Mouse (Mus musculus): Measurements from ENCODE around the gene Pdxdc1.

Pdxdc1 gene

GRCm38 (mm10) chr16:13819806-13820500, 83.0 kb downstream of the Pdxdc1 start:
- H3K27me3 ChIP-seq (ENCODE audit: insufficient read depth, low read length): no peaks in the 10 kb centered on the region
- peak overlapping the region; percentile 91 for H3K4me3 ChIP-seq (replicated peaks; ENCODE audit: low read length)
- peaks cover 73% of the 10 kb centered on the region for H3K4me1 ChIP-seq (replicated peaks; ENCODE audit: low read depth, low read length)
- H3K9me3 ChIP-seq (ENCODE audit: low read length): no peaks in the 10 kb centered on the region
- TF ChIP-seq CTCF (conservative IDR thresholded peaks at IDR 0.05; ENCODE audit: low read length) (no peak), NANOG (IDR thresholded peaks at IDR 0.05; ENCODE audit: borderline replicate concordance, low read length) (no peak), POU5F1 (IDR thresholded peaks at IDR 0.05; ENCODE audit: borderline replicate concordance, low read length) (no peak)
- peaks cover 31% of the 10 kb centered on the region for H3K36me3 ChIP-seq (ENCODE audit: insufficient read depth, low read length)

- Histone ChIP-seq H3K36me3 (ENCODE audit: insufficient read depth, low read length) (peaks cover 35% of the 10 kb centered on the region), H3K9me3 (ENCODE audit: low read length) (no peaks in the 10 kb centered on the region), H3K4me1 (replicated peaks; ENCODE audit: low read depth, low read length) (peaks cover 75% of the 10 kb centered on the region), H3K27me3 (ENCODE audit: insufficient read depth, low read length) (no peaks in the 10 kb centered on the region), H3K4me3 (replicated peaks; ENCODE audit: low read length) (peak overlapping the region; percentile 91)
- TF ChIP-seq POU5F1 (IDR thresholded peaks at IDR 0.05; ENCODE audit: borderline replicate concordance, low read length) (no peak), CTCF (conservative IDR thresholded peaks at IDR 0.05; ENCODE audit: low read length) (no peak), NANOG (IDR thresholded peaks at IDR 0.05; ENCODE audit: borderline replicate concordance, low read length) (no peak)
Observed at GRCm38 (mm10) chr16:13819394-13819743, 83.6 kb downstream of the Pdxdc1 start.

- H3K36me3 ChIP-seq (ENCODE audit: insufficient read depth, low read length): peaks cover 37% of the 10 kb centered on the region
- H3K4me1 ChIP-seq (replicated peaks; ENCODE audit: low read depth, low read length): peaks cover 74% of the 10 kb centered on the region
- peak within 1 kb of the TSS; percentile 91 for H3K4me3 ChIP-seq (replicated peaks; ENCODE audit: low read length)
- H3K9me3 ChIP-seq (ENCODE audit: low read length): no peaks in the 10 kb centered on the region
- no peaks in the 10 kb centered on the region for H3K27me3 ChIP-seq (ENCODE audit: insufficient read depth, low read length)
- TF ChIP-seq POU5F1 (IDR thresholded peaks at IDR 0.05; ENCODE audit: borderline replicate concordance, low read length) (no peak), NANOG (IDR thresholded peaks at IDR 0.05; ENCODE audit: borderline replicate concordance, low read length) (no peak), CTCF (conservative IDR thresholded peaks at IDR 0.05; ENCODE audit: low read length) (no peak)
Observed at GRCm38 (mm10) chr16:13818560-13819393, 84.2 kb downstream of the Pdxdc1 start, which contains the start of gene Ntan1. TSS of gene Ntan1 (plus strand) at chr16:13818845.

- Histone ChIP-seq H3K4me3 (replicated peaks; ENCODE audit: low read length) (no peak overlapping the region), H3K4me1 (replicated peaks; ENCODE audit: low read depth, low read length) (peaks cover 69% of the 10 kb centered on the region), H3K27me3 (ENCODE audit: insufficient read depth, low read length) (no peaks in the 10 kb centered on the region), H3K36me3 (ENCODE audit: insufficient read depth, low read length) (peaks cover 90% of the 10 kb centered on the region), H3K9me3 (ENCODE audit: low read length) (no peaks in the 10 kb centered on the region)
- TF ChIP-seq POU5F1 (IDR thresholded peaks at IDR 0.05; ENCODE audit: borderline replicate concordance, low read length) (no peak), CTCF (conservative IDR thresholded peaks at IDR 0.05; ENCODE audit: low read length) (no peak), NANOG (IDR thresholded peaks at IDR 0.05; ENCODE audit: borderline replicate concordance, low read length) (no peak)
Observed at GRCm38 (mm10) chr16:13813200-13813599, 89.7 kb downstream of the Pdxdc1 start.

- no peaks in the 10 kb centered on the region for H3K27me3 ChIP-seq (ENCODE audit: insufficient read depth, low read length)
- H3K9me3 ChIP-seq (ENCODE audit: low read length): no peaks in the 10 kb centered on the region
- peaks cover 100% of the 10 kb centered on the region for H3K36me3 ChIP-seq (ENCODE audit: insufficient read depth, low read length)
- 0 out of 2 replicates have a peak, but pooled peaks have one; percentile 18 for TF ChIP-seq CTCF (conservative IDR thresholded peaks at IDR 0.05; ENCODE audit: low read length)
- TF ChIP-seq NANOG (IDR thresholded peaks at IDR 0.05; ENCODE audit: borderline replicate concordance, low read length): no peak
- no peak for TF ChIP-seq POU5F1 (IDR thresholded peaks at IDR 0.05; ENCODE audit: borderline replicate concordance, low read length)
- no peak overlapping the region for H3K4me3 ChIP-seq (replicated peaks; ENCODE audit: low read length)
- H3K4me1 ChIP-seq (replicated peaks; ENCODE audit: low read depth, low read length): peaks cover 65% of the 10 kb centered on the region
Observed at GRCm38 (mm10) chr16:13812152-13812551, 90.8 kb downstream of the Pdxdc1 start.

GRCm38 (mm10) chr16:13808410-13808809, 94.5 kb downstream of the Pdxdc1 start:
- Histone ChIP-seq H3K4me3 (replicated peaks; ENCODE audit: low read length) (no peak overlapping the region), H3K36me3 (ENCODE audit: insufficient read depth, low read length) (peaks cover 99% of the 10 kb centered on the region), H3K4me1 (replicated peaks; ENCODE audit: low read depth, low read length) (peaks cover 65% of the 10 kb centered on the region), H3K27me3 (ENCODE audit: insufficient read depth, low read length) (no peaks in the 10 kb centered on the region), H3K9me3 (ENCODE audit: low read length) (no peaks in the 10 kb centered on the region)
- TF ChIP-seq POU5F1 (IDR thresholded peaks at IDR 0.05; ENCODE audit: borderline replicate concordance, low read length): no peak

GRCm38 (mm10) chr16:13807616-13808015, 95.3 kb downstream of the Pdxdc1 start:
- no peaks in the 10 kb centered on the region for H3K27me3 ChIP-seq (ENCODE audit: insufficient read depth, low read length)
- peaks cover 97% of the 10 kb centered on the region for H3K36me3 ChIP-seq (ENCODE audit: insufficient read depth, low read length)
- TF ChIP-seq POU5F1 (IDR thresholded peaks at IDR 0.05; ENCODE audit: borderline replicate concordance, low read length): no peak
- TF ChIP-seq CTCF (conservative IDR thresholded peaks at IDR 0.05; ENCODE audit: low read length): no peak
- TF ChIP-seq NANOG (IDR thresholded peaks at IDR 0.05; ENCODE audit: borderline replicate concordance, low read length): no peak
- peaks cover 62% of the 10 kb centered on the region for H3K4me1 ChIP-seq (replicated peaks; ENCODE audit: low read depth, low read length)
- H3K9me3 ChIP-seq (ENCODE audit: low read length): no peaks in the 10 kb centered on the region
- no peak overlapping the region for H3K4me3 ChIP-seq (replicated peaks; ENCODE audit: low read length)

GRCm38 (mm10) chr16:13804666-13805065, 98.3 kb downstream of the Pdxdc1 start:
- Histone ChIP-seq H3K9me3 (ENCODE audit: low read length) (no peaks in the 10 kb centered on the region), H3K4me3 (replicated peaks; ENCODE audit: low read length) (0 out of 2 replicates have a peak overlapping the region, but pooled peaks have one; percentile 1), H3K4me1 (replicated peaks; ENCODE audit: low read depth, low read length) (peaks cover 62% of the 10 kb centered on the region), H3K27me3 (ENCODE audit: insufficient read depth, low read length) (no peaks in the 10 kb centered on the region), H3K36me3 (ENCODE audit: insufficient read depth, low read length) (peaks cover 97% of the 10 kb centered on the region)
- TF ChIP-seq CTCF (conservative IDR thresholded peaks at IDR 0.05; ENCODE audit: low read length) (peak; percentile 20), POU5F1 (IDR thresholded peaks at IDR 0.05; ENCODE audit: borderline replicate concordance, low read length) (no peak)

Measured in E14TG2a.4 (cell line).